In the genomic region with DNA sequence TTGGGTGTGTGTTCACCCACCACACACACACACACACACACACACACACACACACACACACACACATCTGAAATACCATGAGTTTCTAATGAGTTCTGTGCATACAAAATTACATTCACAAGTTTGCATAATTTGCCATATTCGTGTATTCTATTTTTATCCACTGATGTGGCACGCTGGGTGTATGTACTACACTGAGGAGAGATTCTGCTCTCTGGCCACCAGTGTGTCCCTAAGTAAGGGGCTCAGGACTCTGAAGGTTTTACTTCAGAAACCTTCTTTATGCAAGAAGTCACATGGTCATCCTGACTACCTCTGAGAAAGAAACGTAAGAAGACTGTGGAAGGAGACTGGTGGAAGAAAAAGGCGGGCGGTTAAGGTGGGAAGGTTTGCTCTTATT, we compare ENCODE assay signal across 13 mouse cellular contexts.
DNase-seq lines count a peak whose midpoint lies in the region; ATAC-seq lines count a peak whose summit lies in the region.
"Had no signal": no experiment of that assay in that cellular context is flagged by ENCODE, and none has a peak within 500 bp of the region (broad histone marks: within the 10 kb centered on the region; RNA-seq: fewer than 3 reads in every experiment).

No protein-coding gene starts in this region.

- no peak for ATAC-seq in heart, embryonic 13.5 days (ENCODE audit: extremely low read depth, insufficient number of reproducible peaks, low FRiP score, low TSS enrichment)
- no peak for ATAC-seq in neural tube, embryonic 11.5 days (ENCODE audit: insufficient read depth, low FRiP score, low TSS enrichment)
- no peak for ATAC-seq in hindbrain, embryonic 15.5 days (ENCODE audit: low FRiP score, low read depth)
- ATAC-seq in stomach, embryonic 16.5 days (ENCODE audit: insufficient read depth, low FRiP score), result no peak
- no peak for ATAC-seq in granulocyte monocyte progenitor cell, adult 5-6 weeks (replicated peaks; ENCODE audit: poor library complexity, severe bottlenecking)
- ATAC-seq: activated CD4-positive, CD25-positive, alpha-beta regulatory T cell, adult 4 months had no signal

- H3K9ac ChIP-seq in heart, embryonic 13.5 days, result peak overlapping the region; percentile 28; the same call in 1 of the 2 replicates
- H3K9ac ChIP-seq in neural tube, embryonic 11.5 days (ENCODE audit: low read length), result no peak overlapping the region
- no peak overlapping the region for H3K9ac ChIP-seq in hindbrain, embryonic 15.5 days
- H3K9ac ChIP-seq in stomach, embryonic 16.5 days (ENCODE audit: low read length), result no peak overlapping the region

- 0 out of 2 replicates have a peak overlapping the region, but pooled peaks have one; percentile 47 for H3K4me2 ChIP-seq in heart, embryonic 13.5 days
- no peak overlapping the region for H3K4me2 ChIP-seq in neural tube, embryonic 11.5 days (ENCODE audit: low read depth)
- H3K4me2 ChIP-seq in hindbrain, embryonic 15.5 days, result no peak overlapping the region
- H3K4me2 ChIP-seq in stomach, embryonic 16.5 days (ENCODE audit: low read depth, low read length), result 0 out of 2 replicates have a peak overlapping the region, but pooled peaks have one; percentile 2

- no peak overlapping the region for H3K4me3 ChIP-seq in heart, embryonic 13.5 days
- no peak overlapping the region for H3K4me3 ChIP-seq in neural tube, embryonic 11.5 days (ENCODE audit: low read depth, low read length)
- no peak overlapping the region for H3K4me3 ChIP-seq in hindbrain, embryonic 15.5 days
- no peak overlapping the region for H3K4me3 ChIP-seq in stomach, embryonic 16.5 days (replicated peaks; ENCODE audit: low read length)

- DNase-seq in heart, postnatal 10 days, result no peak
- DNase-seq in neural tube, embryonic 11.5 days (ENCODE audit: low spot score), result no peak
- DNase-seq in neural tube, embryonic 10.5 days (ENCODE audit: extremely low spot score, low spot score), result no peak
- DNase-seq in cerebellum, adult 9-11 months, result no peak
- DNase-seq: cerebellum, adult 9-10 months; gastrocnemius, postnatal 36 days; kidney, adult 8-10 months; thymus, postnatal 36 days had no signal

- peaks cover 89% of the 10 kb centered on the region for H3K4me1 ChIP-seq in heart, embryonic 13.5 days
- H3K4me1 ChIP-seq in neural tube, embryonic 11.5 days (ENCODE audit: control insufficient read depth, insufficient read depth, low read length), result peaks cover 22% of the 10 kb centered on the region
- peaks cover 63% of the 10 kb centered on the region for H3K4me1 ChIP-seq in hindbrain, embryonic 15.5 days (replicated peaks)
- H3K4me1 ChIP-seq in stomach, embryonic 16.5 days (ENCODE audit: control insufficient read depth, insufficient read depth, low read length), result peaks cover 30% of the 10 kb centered on the region

- peak overlapping the region; percentile 61 for H3K27ac ChIP-seq in heart, embryonic 13.5 days (replicated peaks)
- 0 out of 2 replicates have a peak overlapping the region, but pooled peaks have one; percentile 10 for H3K27ac ChIP-seq in neural tube, embryonic 11.5 days (ENCODE audit: low read depth, low read length)
- H3K27ac ChIP-seq in hindbrain, embryonic 15.5 days (replicated peaks), result peak overlapping the region; percentile 36
- H3K27ac ChIP-seq in stomach, embryonic 16.5 days (ENCODE audit: low read length), result peak overlapping the region; percentile 14; the same call in 1 of the 2 replicates

- H3K27me3 ChIP-seq in heart, embryonic 13.5 days (replicated peaks), result no peaks in the 10 kb centered on the region
- H3K27me3 ChIP-seq in neural tube, embryonic 11.5 days (ENCODE audit: control insufficient read depth, insufficient read depth, low read length), result no peaks in the 10 kb centered on the region
- no peaks in the 10 kb centered on the region for H3K27me3 ChIP-seq in hindbrain, embryonic 15.5 days
- H3K27me3 ChIP-seq in stomach, embryonic 16.5 days (ENCODE audit: control insufficient read depth, insufficient read depth, low read length), result no peaks in the 10 kb centered on the region

- H3K36me3 ChIP-seq in heart, embryonic 13.5 days, result no peaks in the 10 kb centered on the region
- H3K36me3 ChIP-seq in neural tube, embryonic 11.5 days (ENCODE audit: control insufficient read depth, insufficient read depth, low read length), result no peaks in the 10 kb centered on the region
- no peaks in the 10 kb centered on the region for H3K36me3 ChIP-seq in hindbrain, embryonic 15.5 days
- no peaks in the 10 kb centered on the region for H3K36me3 ChIP-seq in stomach, embryonic 16.5 days (ENCODE audit: control insufficient read depth, insufficient read depth, low read length)

- WGBS in heart, embryonic 13.5 days, result 58% methylated on average over 5 of the region's 5 CpGs
- 87% methylated on average over 5 of the region's 5 CpGs for WGBS in neural tube, embryonic 11.5 days
- 71% methylated on average over 5 of the region's 5 CpGs for WGBS in hindbrain, embryonic 15.5 days
- WGBS in stomach, embryonic 16.5 days, result 82% methylated on average over 5 of the region's 5 CpGs

- no peaks in the 10 kb centered on the region for H3K9me3 ChIP-seq in heart, embryonic 13.5 days
- H3K9me3 ChIP-seq in neural tube, embryonic 11.5 days (ENCODE audit: control insufficient read depth, low read length), result no peaks in the 10 kb centered on the region
- no peaks in the 10 kb centered on the region for H3K9me3 ChIP-seq in hindbrain, embryonic 15.5 days
- no peaks in the 10 kb centered on the region for H3K9me3 ChIP-seq in stomach, embryonic 16.5 days (replicated peaks; ENCODE audit: control insufficient read depth, low read length)

- intact Hi-C loops in heart, postnatal 10 days (cut with DNase I), result no loop called here

Comparison
In these comparisons a context has a peak if more than half of its experiments do, and no peak if none do; other contexts are left out.
1. H3K27ac ChIP-seq: peak in every context shown above with its lines; median percentile 61 in heart, embryonic 13.5 days; 36 in hindbrain, embryonic 15.5 days; 14 in stomach, embryonic 16.5 days; 10 in neural tube, embryonic 11.5 days.
2. H3K4me2 ChIP-seq: peak in heart, embryonic 13.5 days (single experiment) and stomach, embryonic 16.5 days (single experiment); none in neural tube, embryonic 11.5 days (single experiment) and hindbrain, embryonic 15.5 days (single experiment).